Mouse (Mus musculus): ENCODE measurements at regions not wholly inside any gene's neighbourhood (a gene's known extent, or its start where the extent isn't known, plus 50 kb on each side); places are given as distances from the start of the nearest gene placed in this dataset.

DNA sequence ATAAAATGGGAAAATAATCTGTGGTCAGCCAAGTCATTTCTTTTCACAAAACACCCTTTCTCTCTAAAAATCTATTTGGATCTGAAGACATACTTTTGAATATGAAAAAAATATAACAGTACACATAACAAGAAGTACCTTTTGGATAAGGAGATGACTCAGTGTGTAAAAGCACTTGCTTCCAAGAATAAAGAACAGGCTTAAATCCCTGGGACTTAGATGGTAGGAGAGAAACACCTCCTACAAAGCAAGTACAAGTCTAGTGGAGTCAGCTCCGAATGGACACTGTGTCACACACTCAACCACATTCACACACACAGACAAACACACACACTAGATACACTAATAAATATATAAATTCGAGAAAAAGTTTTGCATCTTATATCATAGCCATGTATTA, 1041.8 kb downstream of the D3Ertd751e start:
- no peak for TF ChIP-seq POLR2A (IDR thresholded peaks at IDR 0.05; ENCODE audit: low read depth, low read length)
- TF ChIP-seq CTCF (IDR thresholded peaks at IDR 0.05; ENCODE audit: borderline replicate concordance, insufficient read depth, low read length) = no peak
